Mouse (Mus musculus) cerebellum, adult 18-20 months (tissue): ENCODE measurements around the gene Dmrtc2.
A peak's percentile ranks its signal among the peaks of the same experiment; 100 is the strongest.

ENCODE experiments used
- DNase-seq, 2 experiments: peaks; one replicate each; pipeline ENCODE4 v3.0.0; 2021

Dmrtc2 gene

GRCm38 (mm10) chr7:24902630-24903443, 33.0 kb downstream of the Dmrtc2 start, which contains the start of gene Arhgef1:
Gene Arhgef1 (plus strand): TSS chr7:24902912.
- DNase-seq: peak; percentile 63 to 68

- no peak for DNase-seq
Measured at GRCm38 (mm10) chr7:24903444-24903825, 33.6 kb downstream of the Dmrtc2 start.

- DNase-seq: peak; percentile 96 to 98
Measured at GRCm38 (mm10) chr7:24904070-24904483, 34.2 kb downstream of the Dmrtc2 start.

- peak; percentile 76 to 77 for DNase-seq
Measured at GRCm38 (mm10) chr7:24904936-24905335, 35.1 kb downstream of the Dmrtc2 start.

DNA sequence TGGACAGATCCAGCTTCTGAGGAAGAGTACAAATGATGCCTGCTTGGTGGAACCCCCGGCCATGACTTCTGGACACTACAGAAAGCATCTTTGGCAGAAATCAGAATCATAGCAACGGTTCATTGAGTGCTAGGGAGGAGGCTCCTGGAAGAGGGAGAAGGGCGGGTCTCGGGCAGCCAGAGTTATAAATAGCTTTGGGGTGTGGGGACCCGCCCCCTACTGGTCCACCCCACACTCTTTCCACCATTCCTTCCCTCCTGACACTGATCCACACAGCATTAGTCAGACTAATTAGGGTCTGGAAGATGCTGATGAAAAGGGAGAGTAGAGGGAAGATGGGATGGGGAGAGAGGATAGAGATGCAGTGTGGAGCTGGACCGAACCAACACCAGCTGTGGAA, 36.7 kb downstream of the Dmrtc2 start:
- DNase-seq: no peak

DNA sequence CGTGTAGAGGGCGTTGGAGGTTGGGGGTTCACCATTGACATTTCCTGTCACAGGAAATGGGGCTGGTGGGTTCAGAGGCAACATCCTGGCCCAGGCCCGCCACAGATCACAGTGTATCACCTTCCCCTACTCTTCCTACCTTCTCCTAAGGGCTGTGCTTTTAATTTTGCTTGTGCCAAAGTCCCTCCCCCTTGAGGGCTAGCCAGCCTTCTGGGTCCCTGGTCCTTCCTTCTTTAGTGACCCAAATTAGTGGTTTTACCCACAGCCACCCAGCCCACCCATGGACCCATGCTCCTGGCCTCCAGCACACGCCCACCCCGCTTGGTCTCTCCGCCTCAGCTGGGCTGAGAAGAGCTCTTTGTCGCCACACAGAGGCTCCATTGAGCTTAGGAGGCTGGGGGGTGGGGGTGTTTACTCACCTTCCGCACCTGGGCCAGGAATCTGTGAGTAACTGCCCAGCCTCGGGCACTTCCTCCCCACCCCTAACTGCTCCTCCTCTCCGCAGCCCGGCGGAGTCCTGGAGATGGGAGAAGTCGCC, 37.4 kb downstream of the Dmrtc2 start:
- no peak for DNase-seq

- DNase-seq: peak; percentile 41 to 44
Measured at GRCm38 (mm10) chr7:24912480-24912879, 42.6 kb downstream of the Dmrtc2 start.

GRCm38 (mm10) chr7:24918763-24919323, 49.0 kb downstream of the Dmrtc2 start:
- DNase-seq: no peak

DNA sequence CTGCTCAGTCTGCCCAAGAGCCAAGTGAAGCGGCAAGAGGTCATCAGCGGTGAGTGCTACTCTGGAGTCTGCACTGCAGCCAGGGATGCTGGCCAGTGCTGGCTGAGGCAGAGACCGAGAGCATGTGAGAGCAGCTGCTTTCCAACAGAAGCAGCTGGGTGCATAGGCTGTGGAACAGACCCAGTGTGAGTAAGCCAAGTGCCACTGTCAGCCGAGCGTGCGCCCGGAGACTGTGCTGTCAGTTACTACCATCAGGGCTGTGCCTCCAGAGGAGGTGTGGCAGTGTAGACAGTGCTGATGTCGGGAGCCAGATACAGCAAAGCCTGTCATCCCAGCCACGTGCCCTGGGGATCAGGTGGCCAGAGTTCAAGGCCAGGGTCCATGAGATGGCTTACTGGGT, 49.9 kb downstream of the Dmrtc2 start:
- DNase-seq: peak in 1 of 2 experiments; percentile 22
